Mouse (Mus musculus): ENCODE measurements around the gene Ube3b.

Gene Ube3b

DNA sequence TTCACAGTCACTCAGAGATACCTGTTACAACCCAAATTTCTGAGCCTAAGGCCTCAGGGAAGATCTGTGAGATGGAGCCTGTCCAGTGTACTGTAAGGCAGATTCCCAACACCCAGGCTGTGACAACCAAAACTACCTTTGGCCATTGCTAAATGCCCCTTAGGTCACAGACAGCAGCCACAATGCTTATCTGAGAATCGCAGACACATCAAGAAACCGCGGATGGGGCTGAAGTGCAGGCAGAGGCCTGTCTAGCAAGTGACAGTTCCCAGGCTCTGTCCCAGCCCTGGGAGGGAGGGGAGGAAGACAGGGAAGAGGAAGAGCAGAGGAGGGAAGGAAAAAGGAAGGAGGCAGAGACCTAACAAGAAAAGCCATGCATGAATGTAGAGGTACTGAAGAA is 9.1 kb upstream of the Ube3b start:
- H3K4me1 ChIP-seq (replicated peaks; ENCODE audit: low read depth, low read length), result peaks cover 93% of the 10 kb centered on the region
- no peak for TF ChIP-seq POU5F1 (IDR thresholded peaks at IDR 0.05; ENCODE audit: borderline replicate concordance, low read length)
- TF ChIP-seq CTCF (conservative IDR thresholded peaks at IDR 0.05; ENCODE audit: low read length), result no peak
- no peak for TF ChIP-seq NANOG (IDR thresholded peaks at IDR 0.05; ENCODE audit: borderline replicate concordance, low read length)
- peaks cover 93% of the 10 kb centered on the region for H3K36me3 ChIP-seq (ENCODE audit: insufficient read depth, low read length)
- H3K9me3 ChIP-seq (ENCODE audit: low read length), result no peaks in the 10 kb centered on the region
- H3K4me3 ChIP-seq (replicated peaks; ENCODE audit: low read length), result no peak overlapping the region
- no peaks in the 10 kb centered on the region for H3K27me3 ChIP-seq (ENCODE audit: insufficient read depth, low read length)

DNA sequence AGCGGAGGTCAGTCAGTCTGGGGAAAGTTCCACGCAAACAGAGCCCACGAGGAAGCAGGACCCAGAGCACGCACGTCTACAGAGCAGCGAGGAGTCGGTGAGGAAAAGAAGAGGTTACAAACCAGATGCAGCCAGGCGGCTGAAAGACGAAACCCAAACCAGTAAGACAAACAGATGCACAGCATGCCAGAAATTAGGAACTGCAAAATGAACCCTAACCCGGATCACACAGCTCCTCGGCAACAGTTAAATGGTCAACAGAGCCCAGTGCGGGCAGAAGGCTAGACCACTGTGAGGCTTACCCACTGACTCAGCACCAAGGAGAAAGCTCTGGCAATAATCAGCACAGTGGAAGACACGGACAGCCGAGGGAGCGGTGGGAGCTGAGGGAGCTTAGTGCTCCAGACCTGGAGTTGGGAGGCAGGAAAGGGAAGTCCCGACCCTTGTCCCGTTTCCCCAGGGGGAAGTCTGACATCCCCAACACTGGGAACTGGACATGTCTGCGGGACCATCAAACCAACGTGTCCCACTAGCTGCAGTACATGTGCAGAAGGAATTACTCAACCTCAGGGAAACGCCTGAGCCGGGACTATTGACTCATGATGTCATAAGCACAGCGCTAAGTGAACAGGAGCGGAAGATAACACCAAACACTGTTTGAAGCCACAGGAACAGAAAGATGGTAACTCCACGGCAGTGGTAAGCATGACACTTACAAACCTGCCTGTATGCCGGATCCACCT is 8.5 kb upstream of the Ube3b start:
- Histone ChIP-seq H3K27me3 (ENCODE audit: insufficient read depth, low read length) (no peaks in the 10 kb centered on the region), H3K36me3 (ENCODE audit: insufficient read depth, low read length) (peaks cover 87% of the 10 kb centered on the region), H3K9me3 (ENCODE audit: low read length) (no peaks in the 10 kb centered on the region), H3K4me1 (replicated peaks; ENCODE audit: low read depth, low read length) (peaks cover 88% of the 10 kb centered on the region), H3K4me3 (replicated peaks; ENCODE audit: low read length) (peak overlapping the region; percentile 50; the same call in 1 of the 2 replicates)
- TF ChIP-seq POU5F1 (IDR thresholded peaks at IDR 0.05; ENCODE audit: borderline replicate concordance, low read length), result no peak
- TF ChIP-seq CTCF (conservative IDR thresholded peaks at IDR 0.05; ENCODE audit: low read length), result no peak
- TF ChIP-seq NANOG (IDR thresholded peaks at IDR 0.05; ENCODE audit: borderline replicate concordance, low read length), result no peak

GRCm38 (mm10) chr5:114372565-114372964 is 7.8 kb upstream of the Ube3b start:
- no peak for TF ChIP-seq NANOG (IDR thresholded peaks at IDR 0.05; ENCODE audit: borderline replicate concordance, low read length)
- no peak for TF ChIP-seq POU5F1 (IDR thresholded peaks at IDR 0.05; ENCODE audit: borderline replicate concordance, low read length)
- no peak for TF ChIP-seq CTCF (conservative IDR thresholded peaks at IDR 0.05; ENCODE audit: low read length)
- Histone ChIP-seq H3K4me3 (replicated peaks; ENCODE audit: low read length) (peak overlapping the region; percentile 50), H3K4me1 (replicated peaks; ENCODE audit: low read depth, low read length) (peaks cover 87% of the 10 kb centered on the region), H3K9me3 (ENCODE audit: low read length) (no peaks in the 10 kb centered on the region), H3K27me3 (ENCODE audit: insufficient read depth, low read length) (no peaks in the 10 kb centered on the region), H3K36me3 (ENCODE audit: insufficient read depth, low read length) (peaks cover 80% of the 10 kb centered on the region)

DNA sequence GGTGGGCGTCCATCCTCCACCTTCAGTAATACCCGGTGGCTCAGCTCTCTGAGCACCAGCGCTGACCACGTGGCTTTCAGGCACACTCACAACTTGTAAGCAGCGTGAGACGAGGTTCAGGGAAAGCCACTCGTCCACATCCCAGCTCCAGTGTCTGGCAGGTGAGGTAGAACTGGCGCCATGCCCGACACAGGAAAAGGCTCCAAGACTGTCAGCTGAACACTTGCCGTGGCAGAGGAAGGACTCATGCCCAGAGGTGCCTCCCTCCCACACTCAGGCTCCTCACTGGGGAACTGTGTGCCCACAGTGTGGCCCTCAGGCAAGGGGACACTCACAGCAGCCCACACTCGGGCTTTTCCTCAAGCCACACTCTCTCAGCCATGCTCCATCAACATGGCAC is 7.2 kb upstream of the Ube3b start:
- no peaks in the 10 kb centered on the region for H3K27me3 ChIP-seq (ENCODE audit: insufficient read depth, low read length)
- no peak overlapping the region for H3K4me3 ChIP-seq (replicated peaks; ENCODE audit: low read length)
- no peaks in the 10 kb centered on the region for H3K9me3 ChIP-seq (ENCODE audit: low read length)
- H3K4me1 ChIP-seq (replicated peaks; ENCODE audit: low read depth, low read length), result peaks cover 89% of the 10 kb centered on the region
- H3K36me3 ChIP-seq (ENCODE audit: insufficient read depth, low read length), result peaks cover 74% of the 10 kb centered on the region
- TF ChIP-seq POU5F1 (IDR thresholded peaks at IDR 0.05; ENCODE audit: borderline replicate concordance, low read length) (no peak), CTCF (conservative IDR thresholded peaks at IDR 0.05; ENCODE audit: low read length) (no peak), NANOG (IDR thresholded peaks at IDR 0.05; ENCODE audit: borderline replicate concordance, low read length) (no peak)

DNA sequence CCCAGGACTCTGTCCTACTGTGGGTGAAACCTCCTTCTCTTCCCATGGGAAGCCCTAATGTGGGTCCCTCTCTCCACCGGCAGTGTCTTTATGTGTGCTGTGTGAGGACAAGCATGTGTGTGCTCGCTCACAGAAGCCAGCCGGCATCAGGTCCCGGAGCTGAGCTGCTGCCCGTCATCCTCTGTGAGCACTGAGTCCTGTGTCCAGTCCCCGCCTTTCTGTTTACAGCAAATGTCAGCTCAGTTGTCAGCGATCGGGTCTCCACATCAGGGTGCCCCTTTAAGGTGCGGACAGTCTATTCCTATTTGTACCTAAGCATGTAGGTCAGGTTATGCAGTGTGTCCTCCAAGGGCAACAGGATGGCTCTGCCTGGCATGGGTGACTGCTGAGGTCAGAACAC is 6.8 kb upstream of the Ube3b start:
- no peaks in the 10 kb centered on the region for H3K9me3 ChIP-seq (ENCODE audit: low read length)
- H3K36me3 ChIP-seq (ENCODE audit: insufficient read depth, low read length), result peaks cover 70% of the 10 kb centered on the region
- H3K4me1 ChIP-seq (replicated peaks; ENCODE audit: low read depth, low read length), result peaks cover 90% of the 10 kb centered on the region
- H3K27me3 ChIP-seq (ENCODE audit: insufficient read depth, low read length), result no peaks in the 10 kb centered on the region
- 0 out of 2 replicates have a peak overlapping the region, but pooled peaks have one; percentile 7 for H3K4me3 ChIP-seq (replicated peaks; ENCODE audit: low read length)
- TF ChIP-seq POU5F1 (IDR thresholded peaks at IDR 0.05; ENCODE audit: borderline replicate concordance, low read length) (no peak), NANOG (IDR thresholded peaks at IDR 0.05; ENCODE audit: borderline replicate concordance, low read length) (no peak), CTCF (conservative IDR thresholded peaks at IDR 0.05; ENCODE audit: low read length) (no peak)

DNA sequence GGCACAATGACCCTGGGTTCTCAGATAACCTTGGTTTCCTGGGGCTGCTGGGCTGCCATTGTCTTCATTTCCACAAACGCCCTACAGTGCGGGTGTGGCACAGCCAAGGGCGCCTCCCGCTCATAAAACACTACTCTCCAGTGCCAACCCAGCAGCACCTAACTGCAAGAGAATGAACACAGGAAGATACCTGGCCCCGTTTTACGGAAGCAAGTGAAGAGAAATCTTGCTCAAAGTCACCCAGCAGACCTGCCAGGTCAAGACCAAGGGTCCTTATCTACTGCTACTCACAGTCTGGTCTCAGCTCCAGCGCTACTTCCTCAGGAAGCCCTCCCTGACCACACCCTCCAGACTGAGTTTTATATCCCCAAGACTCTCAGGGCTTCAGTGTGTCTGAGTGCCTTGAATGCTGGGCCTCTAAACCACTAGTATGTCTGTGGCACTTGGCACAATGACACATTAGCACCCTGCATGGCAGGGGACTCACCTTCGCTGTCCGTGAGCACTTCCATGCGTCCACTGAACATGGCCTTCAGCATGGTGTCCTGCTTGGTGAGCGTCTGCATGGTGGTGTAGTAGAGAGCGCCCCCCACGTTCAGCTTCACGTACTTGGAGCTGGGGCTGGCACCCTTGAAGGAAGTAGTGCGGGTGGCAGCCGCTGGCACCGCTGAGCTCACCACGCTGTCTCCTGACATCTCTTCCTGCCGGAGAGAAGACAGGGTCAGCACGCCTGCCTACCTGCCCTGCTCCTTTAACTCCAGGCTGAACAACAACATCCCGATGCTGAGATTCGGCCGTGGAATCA is 5.8 kb upstream of the Ube3b start:
- Histone ChIP-seq H3K4me3 (replicated peaks; ENCODE audit: low read length) (0 out of 2 replicates have a peak overlapping the region, but pooled peaks have one; percentile 10), H3K27me3 (ENCODE audit: insufficient read depth, low read length) (no peaks in the 10 kb centered on the region), H3K4me1 (replicated peaks; ENCODE audit: low read depth, low read length) (peaks cover 91% of the 10 kb centered on the region), H3K9me3 (ENCODE audit: low read length) (no peaks in the 10 kb centered on the region), H3K36me3 (ENCODE audit: insufficient read depth, low read length) (peaks cover 60% of the 10 kb centered on the region)
- TF ChIP-seq POU5F1 (IDR thresholded peaks at IDR 0.05; ENCODE audit: borderline replicate concordance, low read length) (no peak), NANOG (IDR thresholded peaks at IDR 0.05; ENCODE audit: borderline replicate concordance, low read length) (no peak), CTCF (conservative IDR thresholded peaks at IDR 0.05; ENCODE audit: low read length) (no peak)

GRCm38 (mm10) chr5:114378177-114378920 is 2.1 kb upstream of the Ube3b start:
- H3K27me3 ChIP-seq (ENCODE audit: insufficient read depth, low read length), result no peaks in the 10 kb centered on the region
- TF ChIP-seq CTCF (conservative IDR thresholded peaks at IDR 0.05; ENCODE audit: low read length), result no peak
- no peak for TF ChIP-seq NANOG (IDR thresholded peaks at IDR 0.05; ENCODE audit: borderline replicate concordance, low read length)
- TF ChIP-seq POU5F1 (IDR thresholded peaks at IDR 0.05; ENCODE audit: borderline replicate concordance, low read length), result no peak
- H3K36me3 ChIP-seq (ENCODE audit: insufficient read depth, low read length), result peaks cover 23% of the 10 kb centered on the region
- peaks cover 75% of the 10 kb centered on the region for H3K4me1 ChIP-seq (replicated peaks; ENCODE audit: low read depth, low read length)
- no peaks in the 10 kb centered on the region for H3K9me3 ChIP-seq (ENCODE audit: low read length)
- H3K4me3 ChIP-seq (replicated peaks; ENCODE audit: low read length), result peak overlapping the region; percentile 95; the same call in 1 of the 2 replicates

- H3K9me3 ChIP-seq (ENCODE audit: low read length), result no peaks in the 10 kb centered on the region
- no peak for TF ChIP-seq POU5F1 (IDR thresholded peaks at IDR 0.05; ENCODE audit: borderline replicate concordance, low read length)
- TF ChIP-seq CTCF (conservative IDR thresholded peaks at IDR 0.05; ENCODE audit: low read length), result no peak
- no peak for TF ChIP-seq NANOG (IDR thresholded peaks at IDR 0.05; ENCODE audit: borderline replicate concordance, low read length)
- peak overlapping the region; percentile 95; the same call in 1 of the 2 replicates for H3K4me3 ChIP-seq (replicated peaks; ENCODE audit: low read length)
- peaks cover 75% of the 10 kb centered on the region for H3K4me1 ChIP-seq (replicated peaks; ENCODE audit: low read depth, low read length)
- no peaks in the 10 kb centered on the region for H3K27me3 ChIP-seq (ENCODE audit: insufficient read depth, low read length)
- peaks cover 23% of the 10 kb centered on the region for H3K36me3 ChIP-seq (ENCODE audit: insufficient read depth, low read length)
These were observed 1.5 kb upstream of the Ube3b start for GRCm38 (mm10) chr5:114378936-114379335.
